Mouse (Mus musculus) duodenum, adult 2 months (tissue): ENCODE data around the gene Dmrtb1. TPM values are rescaled to one million over a fixed set of nuclear protein-coding genes. Genes with fewer than 3 reads are reported as not detected.

Source experiments
- polyA plus RNA-seq: library from polyadenylated mRNA; depleted of rRNA; stranded (reverse); fragments of >200 nt; gene quantifications from 2 replicates; pipeline ENCODE4 v1.2.3, GENCODE M21; 2012; ENCODE audit warnings: low replicate concordance; rRNA removed

The Dmrtb1 gene
- polyA plus RNA-seq, result not detected in 2 replicates

GRCm38 (mm10) chr4:107684130-107684529 lies at the start of gene Dmrtb1:
TSS of gene Dmrtb1 (minus strand) at chr4:107684230.

Other genes with a start within 250 kb of the Dmrtb1 start
- 0.57 and 0.92 TPM in 2 replicates for gene Glis1, start 249.6 kb downstream of the Dmrtb1 start, polyA plus RNA-seq
- 1.4 and 3.5 TPM in 2 replicates for gene Lrp8, start 118.0 kb upstream of the Dmrtb1 start, polyA plus RNA-seq
- 6.2 and 17.4 TPM in 2 replicates for gene Magoh, start 195.5 kb upstream of the Dmrtb1 start, polyA plus RNA-seq
- 8.7 and 9.5 TPM in 2 replicates for gene 0610037L13Rik, start 205.6 kb upstream of the Dmrtb1 start, polyA plus RNA-seq
- 257 and 394 TPM in 2 replicates for gene Cpt2, start 239.4 kb upstream of the Dmrtb1 start, polyA plus RNA-seq